Mouse (Mus musculus) large intestine, adult 2 months (tissue): ENCODE results near the gene Mgmt. TPM values are rescaled to one million over a fixed set of nuclear protein-coding genes. Genes with fewer than 3 reads are reported as not detected.

ENCODE experiments used
- DNase-seq: peaks from one replicate; pipeline ENCODE4 v3.0.0-alpha.2; 2012; ENCODE audit warnings: low read depth, low spot score
- WGBS: fragments of 180-500 bp; shearing (Covaris S2); methylation state at CpG from one replicate; pipeline ENCODE4 v1.1.7; 2018; 5-methylcytosine and 5-hydroxymethylcytosine counted together
- polyA plus RNA-seq: library from polyadenylated mRNA; depleted of rRNA; stranded (reverse); fragments of >200 nt; gene quantifications from 2 replicates; pipeline ENCODE4 v1.2.3, GENCODE M21; 2012

Mgmt gene
- polyA plus RNA-seq, 1 experiment, result 1.0 TPM

DNA sequence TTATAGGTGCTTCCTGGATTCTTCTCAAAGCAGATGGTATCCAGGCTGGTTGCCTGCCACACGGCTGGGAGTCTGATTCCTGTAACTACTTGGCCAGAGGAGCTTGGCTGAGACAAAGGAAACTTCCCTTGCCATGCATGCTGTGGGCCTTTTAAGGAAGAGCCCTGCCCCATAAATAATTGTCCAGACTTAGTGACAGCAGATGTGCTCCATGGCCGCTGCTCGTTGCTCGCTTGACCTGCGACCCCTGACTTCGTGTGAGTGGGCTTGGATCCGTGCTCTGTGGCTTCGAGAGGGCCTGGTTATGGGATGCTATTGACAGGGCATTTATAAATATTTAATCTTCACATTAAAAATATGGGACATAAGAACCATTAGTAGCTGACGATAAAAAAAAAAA, 277.9 kb downstream of the Mgmt start:
- WGBS, result 49% methylated on average over 9 of the region's 9 CpGs
- DNase-seq, result no peak
